Mouse (Mus musculus) T-cell, adult 2 months (primary cell): ENCODE measurements around the gene Krt88.

Source experiments
- DNase-seq: peaks from one replicate; pipeline ENCODE4 v3.0.0; 2022; ENCODE audit warnings: low spot score

Gene Krt88

GRCm38 (mm10) chr15:101479007-101479665, 31.6 kb downstream of the Krt88 start:
- peak; percentile 56 for DNase-seq

GRCm38 (mm10) chr15:101479666-101480060, 32.1 kb downstream of the Krt88 start:
- no peak for DNase-seq

GRCm38 (mm10) chr15:101482056-101482455, 34.5 kb downstream of the Krt88 start:
- no peak for DNase-seq

- no peak for DNase-seq
Observed at GRCm38 (mm10) chr15:101483646-101484045, 36.1 kb downstream of the Krt88 start.

GRCm38 (mm10) chr15:101484939-101485338, 37.4 kb downstream of the Krt88 start:
- no peak for DNase-seq

GRCm38 (mm10) chr15:101485911-101486635, 38.5 kb downstream of the Krt88 start:
- peak; percentile 12 for DNase-seq

GRCm38 (mm10) chr15:101491431-101491830, 43.9 kb downstream of the Krt88 start, which contains the start of gene Krt83:
Gene Krt83 (minus strand): TSS chr15:101491512.
- DNase-seq = no peak

- DNase-seq = no peak
Observed at GRCm38 (mm10) chr15:101492718-101493117, 45.2 kb downstream of the Krt88 start.

- no peak for DNase-seq
Observed at GRCm38 (mm10) chr15:101493713-101494112, 46.2 kb downstream of the Krt88 start.

GRCm38 (mm10) chr15:101494203-101494602, 46.7 kb downstream of the Krt88 start:
- DNase-seq = no peak

- no peak for DNase-seq
Observed at GRCm38 (mm10) chr15:101495266-101495665, 47.7 kb downstream of the Krt88 start.

GRCm38 (mm10) chr15:101497181-101497580, 49.6 kb downstream of the Krt88 start:
- no peak for DNase-seq
